Mouse (Mus musculus) adipocyte (in vitro differentiated cells): ENCODE results near the gene Phf21b.
"Not testable (repeated sequence)": the region's sequence is repeated elsewhere in the genome, so short reads cannot be mapped to it uniquely, and the experiment has no call there.

Source experiments
- DNase-seq: peaks from one replicate; pipeline ENCODE4 v3.0.0-alpha.2; 2016; ENCODE audit warnings: low spot score

Phf21b gene

GRCm38 (mm10) chr15:84856006-84856995 is at the start of gene Phf21b:
Gene Phf21b (minus strand): TSS chr15:84856049.
- peak; percentile 86 for DNase-seq

- DNase-seq = no peak
Measured at GRCm38 (mm10) chr15:84903843-84904385, 48.1 kb upstream of the Phf21b start.

GRCm38 (mm10) chr15:84898077-84898476 is 42.2 kb upstream of the Phf21b start:
- DNase-seq = no peak

- DNase-seq = no peak
Measured at GRCm38 (mm10) chr15:84896664-84897063, 40.8 kb upstream of the Phf21b start.

- not testable (repeated sequence) for DNase-seq
Measured at GRCm38 (mm10) chr15:84896216-84896615, 40.4 kb upstream of the Phf21b start.

- DNase-seq = peak; percentile 84
Measured at GRCm38 (mm10) chr15:84891658-84892057, 35.8 kb upstream of the Phf21b start.

- no peak for DNase-seq
Measured at GRCm38 (mm10) chr15:84891246-84891645, 35.4 kb upstream of the Phf21b start.

- DNase-seq = no peak
Measured at GRCm38 (mm10) chr15:84888066-84888465, 32.2 kb upstream of the Phf21b start.

GRCm38 (mm10) chr15:84877029-84877815 is 21.4 kb upstream of the Phf21b start:
- no peak for DNase-seq

GRCm38 (mm10) chr15:84873867-84874266 is 18.0 kb upstream of the Phf21b start:
- DNase-seq = no peak

- no peak for DNase-seq
Measured at GRCm38 (mm10) chr15:84873079-84873478, 17.2 kb upstream of the Phf21b start.

- DNase-seq = no peak
Measured at GRCm38 (mm10) chr15:84871802-84872201, 16.0 kb upstream of the Phf21b start.

GRCm38 (mm10) chr15:84861911-84862310 is 6.1 kb upstream of the Phf21b start:
- no peak for DNase-seq

GRCm38 (mm10) chr15:84857623-84858022 is 1.8 kb upstream of the Phf21b start:
- no peak for DNase-seq

GRCm38 (mm10) chr15:84854921-84855901 is 638 bp downstream of the Phf21b start:
- DNase-seq = peak; percentile 45

GRCm38 (mm10) chr15:84854171-84854811 is 1.6 kb downstream of the Phf21b start:
- no peak for DNase-seq

- no peak for DNase-seq
Measured at GRCm38 (mm10) chr15:84853261-84854137, 2.4 kb downstream of the Phf21b start.

- DNase-seq = peak; percentile 75
Measured at GRCm38 (mm10) chr15:84852457-84853070, 3.3 kb downstream of the Phf21b start.

GRCm38 (mm10) chr15:84850321-84850720 is 5.5 kb downstream of the Phf21b start:
- no peak for DNase-seq
